Mouse (Mus musculus) embryonic fibroblast, embryonic 13.5 days (primary cell): Measurements from ENCODE around the gene Kif6.

Experiments
- CTCF ChIP-seq: IDR thresholded peaks from 2 replicates; pipeline ENCODE4 v1.5.1; 2011; ENCODE audit warnings: mild to moderate bottlenecking, control low read depth, low read length, moderate library complexity, borderline replicate concordance; ENCODE audit not compliant: insufficient read depth
- POLR2A ChIP-seq: IDR thresholded peaks from 2 replicates; pipeline ENCODE4 v1.6.1; 2011; ENCODE audit warnings: low read depth, mild to moderate bottlenecking, control low read depth, low read length, moderate library complexity

DNA sequence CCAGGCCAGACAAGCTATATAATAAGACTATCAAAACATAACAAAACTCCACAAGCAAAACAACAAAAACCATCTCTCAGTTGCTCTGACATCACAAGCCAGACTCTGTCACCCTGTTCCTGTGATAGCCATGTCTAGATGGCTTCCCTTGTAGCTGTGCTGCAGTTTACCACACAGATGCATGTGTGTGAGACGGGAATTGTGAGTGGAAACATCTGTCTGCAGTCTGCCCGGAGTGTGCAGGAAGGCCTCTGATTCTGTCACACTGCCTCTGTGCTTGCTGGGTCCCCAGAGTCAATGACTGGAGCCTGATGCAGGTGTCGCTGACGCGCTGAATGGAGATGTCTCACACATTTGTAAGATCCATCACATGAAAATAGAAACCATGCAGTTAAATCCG is 150.0 kb downstream of the Kif6 start:
- TF ChIP-seq CTCF (no peak), POLR2A (no peak)
